Mouse (Mus musculus) CH12.LX (cell line): ENCODE measurements at regions not wholly inside any gene's neighbourhood (a gene's known extent, or its start where the extent isn't known, plus 50 kb on each side); places are given as distances from the start of the nearest gene placed in this dataset.

ENCODE experiments used
- DNase-seq: peaks from one replicate; pipeline ENCODE4 v3.0.0-alpha.2; 2013; ENCODE audit errors: extremely low read depth
- H3K27ac ChIP-seq: 2 replicates; pipeline ENCODE4 v1.5.1; 2012; ENCODE audit warnings: low read depth, mild to moderate bottlenecking, control low read depth, moderate library complexity; ENCODE audit not compliant: insufficient read depth
- H3K27me3 ChIP-seq: replicated peaks from 2 replicates; pipeline ENCODE3; 2012; ENCODE audit warnings: inconsistent platforms
- H3K36me3 ChIP-seq, 2 experiments: replicated peaks in 1 of 2; 2 replicates each; pipeline versions ENCODE3 to v1.6.1; 2012; ENCODE audit warnings: inconsistent platforms in 1 of 2, low read length in 1 of 2, mild to moderate bottlenecking in 1 of 2, mixed read lengths in 1 of 2, moderate library complexity in 1 of 2; ENCODE audit not compliant: control insufficient read depth in 1 of 2, insufficient read depth in 1 of 2
- H3K4me1 ChIP-seq, 2 experiments: 2 replicates each; pipeline ENCODE4 v1.6.1; 2012; ENCODE audit warnings: inconsistent platforms in 1 of 2, moderate library complexity in 1 of 2; ENCODE audit not compliant: insufficient read depth in 2 of 2, control insufficient read depth in 1 of 2
- H3K4me2 ChIP-seq: 2 replicates; pipeline ENCODE4 v1.6.1; 2012; ENCODE audit warnings: low read depth, mild to moderate bottlenecking, control low read depth; ENCODE audit not compliant: poor library complexity, insufficient read depth, severe bottlenecking
- H3K4me3 ChIP-seq, 3 experiments: fragments of 150-350 bp in 1 of 3; sonication (generic) in 1 of 3; replicated peaks in 1 of 3; 2 replicates each; pipeline versions ENCODE3 to v1.5.1; 2011 to 2012; ENCODE audit warnings: low read depth in 2 of 3, low read length in 2 of 3, mild to moderate bottlenecking in 2 of 3, moderate library complexity in 2 of 3, control low read depth in 1 of 3, improper control_type of control experiment in 1 of 3, inconsistent platforms in 1 of 3, mixed read lengths in 1 of 3; ENCODE audit not compliant: poor library complexity in 1 of 3
- H3K79me2 ChIP-seq: replicated peaks from 2 replicates; pipeline ENCODE4 v1.6.1; 2012; ENCODE audit warnings: mild to moderate bottlenecking, moderate library complexity; ENCODE audit not compliant: control insufficient read depth, poor library complexity, insufficient read depth, severe bottlenecking; ENCODE audit errors: extremely low read depth
- H3K9ac ChIP-seq: 2 replicates; pipeline ENCODE4 v1.6.1; 2012; ENCODE audit warnings: low read depth, mild to moderate bottlenecking, control low read depth, moderate library complexity; ENCODE audit not compliant: insufficient read depth
- H3K9me3 ChIP-seq: replicated peaks from 2 replicates; pipeline ENCODE3; 2012; ENCODE audit warnings: low read length, inconsistent platforms, mixed read lengths
- BHLHE40 ChIP-seq: IDR thresholded peaks from 2 replicates; pipeline ENCODE4 v1.6.1; 2011; ENCODE audit warnings: mild to moderate bottlenecking, low read depth, low read length, improper control_type of control experiment
- CHD2 ChIP-seq: IDR thresholded peaks from 2 replicates; pipeline ENCODE4 v1.6.1; 2011; ENCODE audit warnings: low read length, improper control_type of control experiment
- CTCF ChIP-seq, 2 experiments: IDR thresholded peaks in 1 of 2; conservative IDR thresholded peaks in 1 of 2; 2 replicates each; pipeline ENCODE4 v1.5.1; 2011 to 2012; ENCODE audit warnings: low read depth in 2 of 2, low read length in 2 of 2, improper control_type of control experiment in 1 of 2, inconsistent platforms in 1 of 2, mild to moderate bottlenecking in 1 of 2, moderate library complexity in 1 of 2
- ELF1 ChIP-seq: IDR thresholded peaks from 2 replicates; pipeline ENCODE4 v1.6.1; 2014; ENCODE audit warnings: low read depth, mild to moderate bottlenecking, inconsistent platforms, low read length, improper control_type of control experiment
- EP300 ChIP-seq: IDR thresholded peaks from 2 replicates; pipeline ENCODE4 v1.6.1; 2011; ENCODE audit warnings: low read length, improper control_type of control experiment
- GABPA ChIP-seq: IDR thresholded peaks from 2 replicates; pipeline ENCODE4 v1.6.1; 2012; ENCODE audit warnings: low read depth, low read length, improper control_type of control experiment, inconsistent platforms; ENCODE audit not compliant: insufficient replicate concordance
- HCFC1 ChIP-seq: IDR thresholded peaks from 2 replicates; pipeline ENCODE4 v1.6.1; 2012; ENCODE audit warnings: low read depth, mild to moderate bottlenecking, inconsistent platforms, low read length, improper control_type of control experiment
- JUN ChIP-seq: IDR thresholded peaks from 2 replicates; pipeline ENCODE4 v1.6.1; 2011; ENCODE audit warnings: low read depth, mild to moderate bottlenecking, low read length, improper control_type of control experiment, moderate library complexity; ENCODE audit not compliant: insufficient read depth
- KAT2A ChIP-seq: IDR thresholded peaks from 2 replicates; pipeline ENCODE4 v1.6.1; 2012; ENCODE audit warnings: low read length, improper control_type of control experiment, inconsistent platforms; ENCODE audit not compliant: insufficient replicate concordance
- MAFK ChIP-seq: IDR thresholded peaks from 2 replicates; pipeline ENCODE4 v1.6.1; 2011; ENCODE audit warnings: low read length, improper control_type of control experiment; ENCODE audit not compliant: insufficient replicate concordance
- MAZ ChIP-seq: IDR thresholded peaks from 2 replicates; pipeline ENCODE4 v1.6.1; 2012; ENCODE audit warnings: low read depth, mild to moderate bottlenecking, inconsistent platforms, low read length, improper control_type of control experiment, moderate library complexity
- MEF2A ChIP-seq: IDR thresholded peaks from 2 replicates; pipeline ENCODE4 v1.6.1; 2014; ENCODE audit warnings: low read depth, mild to moderate bottlenecking, inconsistent platforms, low read length, improper control_type of control experiment, borderline replicate concordance
- MYC ChIP-seq: IDR thresholded peaks from 2 replicates; pipeline ENCODE4 v1.6.1; 2011; ENCODE audit warnings: low read depth, mild to moderate bottlenecking, improper control_type of control experiment, low read length
- NELFE ChIP-seq: IDR thresholded peaks from 2 replicates; pipeline ENCODE4 v1.6.1; 2011; ENCODE audit warnings: low read depth, low read length, improper control_type of control experiment
- PAX5 ChIP-seq: IDR thresholded peaks from 2 replicates; pipeline ENCODE4 v1.6.1; 2012; ENCODE audit warnings: low read length, inconsistent platforms, mixed read lengths
- SMC3 ChIP-seq: IDR thresholded peaks from 2 replicates; pipeline ENCODE4 v1.6.1; 2011; ENCODE audit warnings: low read depth, low read length, improper control_type of control experiment
- USF1 ChIP-seq: IDR thresholded peaks from 2 replicates; pipeline ENCODE4 v1.6.1; 2014; ENCODE audit warnings: low read depth, mild to moderate bottlenecking, inconsistent platforms, low read length, improper control_type of control experiment
- ZC3H11A ChIP-seq: IDR thresholded peaks from 2 replicates; pipeline ENCODE4 v1.6.1; 2012; ENCODE audit warnings: low read depth, mild to moderate bottlenecking, inconsistent platforms, low read length, improper control_type of control experiment
- ZKSCAN1 ChIP-seq: IDR thresholded peaks from 2 replicates; pipeline ENCODE4 v1.6.1; 2012; ENCODE audit warnings: low read depth, inconsistent platforms, low read length, improper control_type of control experiment, borderline replicate concordance
- dilution Hi-C: fragments of 300-500 bp; cut with MboI; formaldehyde crosslinking; loops from 2 replicates; pipeline ENCODE4 v1.14.3; 2020; ENCODE audit warnings: low sequenced_read_pairs; ENCODE audit not compliant: extremely low pct_unique_long_range_greater_than_20kb, extremely low pct_ligation_motif_present
- in situ Hi-C: fragments of 300-500 bp; cut with MboI; formaldehyde crosslinking; loops from 3 replicates; pipeline ENCODE4 v1.14.3; 2019; ENCODE audit warnings: low sequenced_read_pairs, low pct_ligation_motif_present, low pct_unique_long_range_greater_than_20kb, mixed read lengths

DNA sequence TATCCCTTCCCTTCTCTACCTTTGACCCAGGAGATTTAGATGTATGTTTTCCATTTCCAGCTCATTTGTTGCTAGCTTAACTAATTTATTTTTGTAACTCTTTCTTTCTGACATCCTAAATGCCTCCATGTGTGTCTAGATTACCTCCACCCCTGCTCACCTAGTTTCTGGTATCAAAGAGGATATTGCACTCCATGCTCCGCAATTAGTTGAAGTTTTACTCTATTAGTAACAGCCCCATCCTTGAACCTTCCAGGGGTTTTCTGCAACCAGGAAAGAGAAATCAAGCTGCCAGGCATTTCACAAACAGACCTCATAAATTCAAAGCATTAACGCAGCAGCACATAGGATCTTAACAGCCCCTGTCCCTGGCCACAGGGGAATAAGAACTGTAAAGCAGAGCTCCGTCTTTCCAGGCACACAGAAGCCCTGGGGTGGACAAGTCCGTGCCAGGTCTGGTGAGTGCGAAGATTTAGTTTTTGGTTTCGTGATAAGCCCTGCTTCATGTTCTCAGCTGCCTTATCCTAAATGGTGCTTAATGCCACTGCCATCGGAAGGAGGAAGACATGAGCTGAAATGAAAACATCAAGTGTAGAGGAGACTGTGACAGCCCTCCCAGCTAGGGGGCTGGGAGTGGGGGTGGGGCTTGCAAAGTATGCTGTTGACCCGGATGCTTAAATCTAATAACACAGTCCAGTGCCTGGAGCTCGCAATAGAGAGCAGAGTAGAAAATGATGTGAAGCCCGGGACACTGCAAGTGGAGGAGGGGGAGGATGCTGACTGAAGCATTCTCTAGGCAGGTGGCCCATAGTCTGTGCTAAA is 256.0 kb downstream of the Icos start:
- Histone ChIP-seq H3K36me3 (no peaks in the 10 kb centered on the region), H3K27ac (no peak overlapping the region)
- TF ChIP-seq NELFE (no peak), PAX5 (no peak)
- TF ChIP-seq, all 38 proteins: peak for 0
- in situ Hi-C loops (no loop called here), dilution Hi-C loops (no loop called here)
- Histone ChIP-seq H3K4me3 (no peak overlapping the region), H3K9ac (no peak overlapping the region), H3K4me2 (no peak overlapping the region), H3K9me3 (no peaks in the 10 kb centered on the region), H3K79me2 (no peaks in the 10 kb centered on the region), H3K4me1 (no peaks in the 10 kb centered on the region), H3K27me3 (no peaks in the 10 kb centered on the region)
- no peak for DNase-seq

GRCm38 (mm10) chr1:61234298-61234682 is 256.6 kb downstream of the Icos start:
- TF ChIP-seq MYC: no peak
- TF ChIP-seq USF1: no peak
- TF ChIP-seq HCFC1: no peak
- TF ChIP-seq CHD2: no peak
- TF ChIP-seq BHLHE40: no peak
- no peak for TF ChIP-seq MAZ
- TF ChIP-seq CTCF (conservative IDR thresholded peaks at IDR 0.05 in 1 of 2, IDR thresholded peaks at IDR 0.05 in 1 of 2; ENCODE audit: low read depth in 2 of 2, low read length in 2 of 2): no peak
- TF ChIP-seq JUN: no peak
- no peak for TF ChIP-seq ZC3H11A
- no peak for TF ChIP-seq ELF1
- no peak for TF ChIP-seq MAFK
- no peak for TF ChIP-seq ZKSCAN1
- no peak for TF ChIP-seq SMC3
- no peak for TF ChIP-seq MEF2A
- TF ChIP-seq KAT2A: no peak
- no peak for TF ChIP-seq EP300
- no peak for TF ChIP-seq GABPA
- Histone ChIP-seq H3K9me3 (no peaks in the 10 kb centered on the region), H3K4me1 (no peaks in the 10 kb centered on the region), H3K4me3 (no peak overlapping the region), H3K27ac (no peak overlapping the region), H3K9ac (no peak overlapping the region), H3K4me2 (no peak overlapping the region), H3K79me2 (no peaks in the 10 kb centered on the region), H3K27me3 (no peaks in the 10 kb centered on the region), H3K36me3 (no peaks in the 10 kb centered on the region)
- dilution Hi-C loops (no loop called here), in situ Hi-C loops (no loop called here)
- no peak for DNase-seq
